Mouse (Mus musculus): ENCODE measurements around the gene Pum1.

DNA sequence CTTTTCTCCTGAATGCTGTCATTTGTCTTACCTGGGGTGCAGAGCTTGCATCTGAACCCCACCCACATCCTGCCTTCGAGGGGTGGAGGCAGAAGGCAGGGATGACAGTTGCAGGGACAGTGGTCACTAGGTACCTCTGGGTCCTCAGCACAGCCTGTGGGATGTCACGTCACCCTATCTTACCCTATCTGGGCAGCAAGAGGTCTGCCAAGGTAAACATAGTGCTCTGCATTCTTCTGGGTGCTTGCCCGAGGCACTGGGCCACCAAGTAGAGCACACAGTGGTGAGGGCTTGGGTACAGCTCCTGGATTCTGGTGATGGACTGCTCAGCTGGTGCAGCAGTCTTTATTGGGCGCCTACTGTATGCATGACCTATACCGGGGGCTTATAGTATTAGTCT, 136.5 kb downstream of the Pum1 start:
- TF ChIP-seq CTCF (IDR thresholded peaks at IDR 0.05; ENCODE audit: control insufficient read depth, insufficient read depth, insufficient replicate concordance, low read depth, low read length) (no peak), POLR2A (IDR thresholded peaks at IDR 0.05; ENCODE audit: control insufficient read depth, low read depth, low read length) (no peak)
